Mouse (Mus musculus) small intestine, adult 2 months (tissue): ENCODE results near the gene Tbc1d5.

ENCODE experiments used
- CTCF ChIP-seq: fragments of 200-500 bp; IDR thresholded peaks from 2 replicates; pipeline ENCODE4 v1.5.1; 2012; ENCODE audit warnings: low read depth, mild to moderate bottlenecking, control low read depth, inconsistent platforms, low read length, moderate library complexity, mixed read lengths; ENCODE audit not compliant: insufficient replicate concordance, insufficient read length; ENCODE audit errors: extremely low read depth
- POLR2A ChIP-seq: fragments of 200-500 bp; IDR thresholded peaks from 2 replicates; pipeline ENCODE4 v1.6.1; 2012; ENCODE audit warnings: low read depth, mild to moderate bottlenecking, control low read depth, inconsistent platforms, low read length, moderate library complexity

DNA sequence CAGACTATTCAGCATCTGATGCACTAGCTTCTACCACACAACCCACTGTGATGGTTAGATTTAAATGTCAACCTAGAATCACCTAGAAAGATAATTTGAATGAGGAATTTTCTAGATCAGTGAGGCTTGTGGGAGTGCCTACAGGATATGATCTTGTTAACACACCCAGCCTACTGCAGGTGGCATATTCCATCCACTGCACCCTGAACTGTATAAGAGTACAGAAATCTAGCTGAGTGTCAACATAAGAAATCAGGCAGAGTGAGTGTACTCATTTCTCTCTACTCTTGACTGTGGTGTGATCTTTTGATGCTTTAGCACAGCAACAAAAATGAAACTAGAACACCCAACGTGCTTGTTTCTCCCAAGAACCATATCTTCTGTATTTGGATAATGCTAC lies 6.8 kb downstream of the Tbc1d5 start:
- no peak for TF ChIP-seq CTCF
- no peak for TF ChIP-seq POLR2A
